Mouse (Mus musculus) liver, postnatal 0 days (tissue): ENCODE data around the gene Adcy9. TPM values are rescaled to one million over a fixed set of nuclear protein-coding genes. Genes with fewer than 3 reads are reported as not detected.

Source experiments
- ATAC-seq: fragments of 200-750 bp; cut with Nextera tagmentation; 2 replicates; pipeline ENCODE4 v1.8.0; 2017; ENCODE audit warnings: mild to moderate bottlenecking, moderate library complexity
- DNase-seq: peaks from one replicate; pipeline ENCODE4 v3.0.0-alpha.2; 2016
- H3K27ac ChIP-seq: fragments of 300-500 bp; sonication (generic); 2 replicates; pipeline ENCODE4 v1.5.1; 2014; ENCODE audit warnings: antibody characterized with exemption, moderate library complexity, mild to moderate bottlenecking, low read depth
- H3K27me3 ChIP-seq: fragments of 300-500 bp; sonication (generic); 2 replicates; pipeline ENCODE4 v1.6.1; 2014; ENCODE audit warnings: low read length, control low read depth, mixed read lengths; ENCODE audit not compliant: insufficient read depth
- H3K36me3 ChIP-seq: fragments of 300-500 bp; sonication (generic); replicated peaks from 2 replicates; pipeline ENCODE4 v1.6.1; 2014; ENCODE audit warnings: mild to moderate bottlenecking, control low read depth, low read length, moderate library complexity, mixed read lengths; ENCODE audit not compliant: insufficient read depth
- H3K4me1 ChIP-seq: fragments of 300-500 bp; sonication (generic); 2 replicates; pipeline ENCODE4 v1.6.1; 2014; ENCODE audit warnings: antibody characterized with exemption, mild to moderate bottlenecking, control low read depth; ENCODE audit not compliant: insufficient read depth
- H3K4me2 ChIP-seq: fragments of 300-500 bp; sonication (generic); 2 replicates; pipeline ENCODE4 v1.6.1; 2014; ENCODE audit warnings: low read depth, mild to moderate bottlenecking, low read length, moderate library complexity, mixed read lengths
- H3K4me3 ChIP-seq: fragments of 300-500 bp; sonication (generic); 2 replicates; pipeline ENCODE4 v1.5.1; 2014; ENCODE audit warnings: low read depth, low read length
- H3K9ac ChIP-seq: fragments of 300-500 bp; sonication (generic); replicated peaks from 2 replicates; pipeline ENCODE4 v1.6.1; 2014; ENCODE audit warnings: mild to moderate bottlenecking, moderate library complexity
- H3K9me3 ChIP-seq: fragments of 300-500 bp; sonication (generic); 2 replicates; pipeline ENCODE4 v1.6.1; 2016; ENCODE audit warnings: mild to moderate bottlenecking, control low read depth, low read length, mixed read lengths
- CTCF ChIP-seq: sonication (generic); IDR thresholded peaks from 2 replicates; pipeline ENCODE4 v1.5.1; 2016; ENCODE audit warnings: antibody characterized with exemption, low read depth
- EP300 ChIP-seq: IDR thresholded peaks from 2 replicates; pipeline ENCODE4 v1.6.1; 2016; ENCODE audit warnings: antibody characterized with exemption, low read depth, mild to moderate bottlenecking
- WGBS: fragments of 180-500 bp; shearing (Covaris S2); extraction: QIAGEN DNeasy Blood & Tissue Kit; methylation state at CpG from one replicate; pipeline ENCODE4 v1.1.7; 2014; ENCODE audit not compliant: insufficient replicate concordance; 5-methylcytosine and 5-hydroxymethylcytosine counted together
- polyA plus RNA-seq: library from polyadenylated mRNA; unstranded; fragments of >200 nt; fragmentation: Nextera tagmentation; extraction: Ambion mirVana; gene quantifications from 2 replicates; pipeline ENCODE4 v1.2.1, GENCODE M21; 2015

The Adcy9 gene
- polyA plus RNA-seq, 1 experiment from 2014 or later: 0.80 TPM

- ATAC-seq: no peak
- Histone ChIP-seq H3K4me2 (no peak overlapping the region), H3K9ac (no peak overlapping the region), H3K9me3 (no peaks in the 10 kb centered on the region), H3K27me3 (no peaks in the 10 kb centered on the region), H3K36me3 (no peaks in the 10 kb centered on the region), H3K4me1 (peaks cover 13% of the 10 kb centered on the region), H3K4me3 (no peak overlapping the region), H3K27ac (peak overlapping the region; percentile 69)
- 85% methylated on average over 6 of the region's 6 CpGs for WGBS
- no peak for DNase-seq
- no peak for TF ChIP-seq EP300
- no peak for TF ChIP-seq CTCF
Observed at GRCm38 (mm10) chr16:4406047-4406586, 14.2 kb downstream of the Adcy9 start.

- no peaks in the 10 kb centered on the region for H3K9me3 ChIP-seq
- no peaks in the 10 kb centered on the region for H3K36me3 ChIP-seq
- no peak for DNase-seq
- H3K27ac ChIP-seq: peak overlapping the region; percentile 69
- peak; percentile 92 for ATAC-seq
- 42% methylated on average over 8 of the region's 8 CpGs for WGBS
- H3K4me1 ChIP-seq: peaks cover 13% of the 10 kb centered on the region
- H3K4me3 ChIP-seq: no peak overlapping the region
- TF ChIP-seq CTCF: no peak
- TF ChIP-seq EP300: no peak
- H3K9ac ChIP-seq: no peak overlapping the region
- H3K4me2 ChIP-seq: peak overlapping the region; percentile 46
- no peaks in the 10 kb centered on the region for H3K27me3 ChIP-seq
Observed at GRCm38 (mm10) chr16:4404933-4405761, 15.2 kb downstream of the Adcy9 start.

- no peak overlapping the region for H3K9ac ChIP-seq
- H3K4me2 ChIP-seq: no peak overlapping the region
- no peak overlapping the region for H3K27ac ChIP-seq
- H3K27me3 ChIP-seq: no peaks in the 10 kb centered on the region
- no peak for ATAC-seq
- 64% methylated on average over 1 of the region's 1 CpGs for WGBS
- no peak for DNase-seq
- TF ChIP-seq CTCF (no peak), EP300 (no peak)
- no peaks in the 10 kb centered on the region for H3K36me3 ChIP-seq
- peaks cover 13% of the 10 kb centered on the region for H3K4me1 ChIP-seq
- H3K9me3 ChIP-seq: no peaks in the 10 kb centered on the region
- no peak overlapping the region for H3K4me3 ChIP-seq
Observed at GRCm38 (mm10) chr16:4401109-4401508, 19.2 kb downstream of the Adcy9 start.

GRCm38 (mm10) chr16:4399471-4400223, 20.7 kb downstream of the Adcy9 start:
- Histone ChIP-seq H3K4me1 (peaks cover 3% of the 10 kb centered on the region; the same call in 1 of the 2 replicates), H3K4me3 (no peak overlapping the region), H3K4me2 (no peak overlapping the region), H3K27ac (peak overlapping the region; percentile 66), H3K9me3 (no peaks in the 10 kb centered on the region), H3K9ac (no peak overlapping the region), H3K36me3 (no peaks in the 10 kb centered on the region), H3K27me3 (no peaks in the 10 kb centered on the region)
- ATAC-seq (peak; percentile 47; the same call in 1 of the 2 replicates), DNase-seq (no peak)
- TF ChIP-seq CTCF (no peak), EP300 (no peak)
- 51% methylated on average over 5 of the region's 5 CpGs for WGBS

- Histone ChIP-seq H3K4me1 (no peaks in the 10 kb centered on the region), H3K27me3 (no peaks in the 10 kb centered on the region), H3K9ac (no peak overlapping the region), H3K9me3 (no peaks in the 10 kb centered on the region), H3K4me2 (no peak overlapping the region), H3K27ac (no peak overlapping the region), H3K4me3 (no peak overlapping the region), H3K36me3 (no peaks in the 10 kb centered on the region)
- no peak for DNase-seq
- 48% methylated on average over 2 of the region's 2 CpGs for WGBS
- ATAC-seq: no peak
- TF ChIP-seq CTCF (no peak), EP300 (no peak)
Observed at GRCm38 (mm10) chr16:4398782-4399181, 21.5 kb downstream of the Adcy9 start.

- ATAC-seq: no peak
- Histone ChIP-seq H3K9ac (no peak overlapping the region), H3K4me3 (no peak overlapping the region), H3K4me1 (no peaks in the 10 kb centered on the region), H3K27me3 (no peaks in the 10 kb centered on the region), H3K36me3 (no peaks in the 10 kb centered on the region), H3K27ac (no peak overlapping the region), H3K4me2 (no peak overlapping the region), H3K9me3 (no peaks in the 10 kb centered on the region)
- TF ChIP-seq CTCF: no peak
- TF ChIP-seq EP300: no peak
- WGBS: 65% methylated on average over 7 of the region's 7 CpGs
- DNase-seq: no peak
Observed at GRCm38 (mm10) chr16:4397636-4398035, 22.7 kb downstream of the Adcy9 start.
